Mouse (Mus musculus): ENCODE measurements around the gene Pak4. TPM values are rescaled to one million over a fixed set of nuclear protein-coding genes. Genes with fewer than 3 reads are reported as not detected.

Gene Pak4
- total RNA-seq, 2 experiments from 2014 or later, result 21.6 to 22.1 TPM

DNA sequence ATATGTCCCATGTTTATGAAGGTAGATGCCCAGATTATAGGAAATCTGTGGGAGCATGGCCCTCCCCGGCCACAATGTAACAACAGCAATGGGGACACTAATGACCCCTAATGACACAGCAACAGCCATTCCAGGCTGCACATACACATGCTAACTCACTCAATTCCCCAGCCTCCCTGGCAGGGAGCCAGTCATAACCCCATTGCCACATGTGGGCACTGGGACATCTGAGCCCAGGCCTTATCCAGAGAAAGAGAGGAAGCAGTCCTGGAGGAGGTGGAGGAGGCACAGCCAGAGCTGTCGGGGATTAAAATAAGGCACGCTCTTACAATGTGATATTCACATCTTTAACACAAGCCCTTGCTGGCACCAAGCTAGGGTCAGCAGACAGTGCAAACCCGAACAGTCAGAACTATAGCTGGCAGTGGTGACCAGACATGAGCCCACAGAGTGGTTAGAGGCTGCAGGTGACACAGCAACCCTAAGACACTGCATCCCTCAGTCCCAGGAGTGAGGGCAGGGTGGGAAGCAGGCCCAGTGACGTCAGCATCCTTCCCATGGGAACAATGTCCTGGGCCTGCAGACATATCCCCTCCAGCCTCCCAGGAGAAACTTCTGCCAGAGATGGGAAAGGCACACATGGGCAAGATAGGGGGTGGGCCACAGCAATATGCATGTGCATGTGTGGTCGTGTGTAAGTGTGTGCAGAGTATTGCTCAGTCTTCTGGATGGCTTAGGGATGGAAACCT lies 11.1 kb downstream of the Pak4 start:
- peak; percentile 61 for DNase-seq

DNA sequence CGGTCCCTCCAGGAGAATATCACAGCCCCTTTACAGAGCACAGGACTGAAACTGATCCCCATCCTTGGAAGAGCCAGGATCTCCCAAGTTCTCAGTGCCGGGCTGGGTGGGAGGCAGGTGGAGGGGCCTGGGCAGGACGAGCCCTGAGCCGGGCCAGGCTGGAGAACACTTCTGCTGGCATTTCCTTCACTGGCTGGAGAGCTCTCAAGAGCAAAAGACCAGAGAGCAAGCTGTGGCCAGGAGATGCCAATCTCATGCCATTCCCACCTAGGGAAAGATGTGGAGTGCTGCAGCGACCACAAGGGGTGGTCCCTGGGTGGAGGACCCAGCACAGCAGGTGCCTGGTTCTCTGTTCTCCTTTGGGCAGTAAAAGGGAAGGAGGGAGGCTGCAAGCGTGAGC lies 13.0 kb downstream of the Pak4 start:
- no peak for DNase-seq

DNA sequence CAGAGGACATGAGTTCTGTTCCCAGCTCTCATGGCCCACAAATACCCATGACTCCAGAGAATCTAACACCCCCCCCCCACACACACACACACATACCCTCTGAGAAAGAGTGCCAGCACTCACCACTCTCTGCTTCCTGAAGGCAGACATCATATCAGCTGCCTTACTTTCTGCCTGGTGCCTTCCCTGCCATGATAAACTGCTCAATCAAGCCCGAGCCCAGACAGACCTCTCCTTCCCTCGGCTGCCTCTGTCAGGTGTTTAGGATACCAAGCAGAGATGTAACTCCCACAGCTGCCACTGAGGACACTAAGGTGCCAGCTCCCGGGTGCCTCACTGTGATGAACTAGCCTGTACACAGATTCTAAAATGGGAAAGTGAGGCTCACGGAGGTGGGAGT lies 13.5 kb downstream of the Pak4 start:
- no peak for DNase-seq

DNA sequence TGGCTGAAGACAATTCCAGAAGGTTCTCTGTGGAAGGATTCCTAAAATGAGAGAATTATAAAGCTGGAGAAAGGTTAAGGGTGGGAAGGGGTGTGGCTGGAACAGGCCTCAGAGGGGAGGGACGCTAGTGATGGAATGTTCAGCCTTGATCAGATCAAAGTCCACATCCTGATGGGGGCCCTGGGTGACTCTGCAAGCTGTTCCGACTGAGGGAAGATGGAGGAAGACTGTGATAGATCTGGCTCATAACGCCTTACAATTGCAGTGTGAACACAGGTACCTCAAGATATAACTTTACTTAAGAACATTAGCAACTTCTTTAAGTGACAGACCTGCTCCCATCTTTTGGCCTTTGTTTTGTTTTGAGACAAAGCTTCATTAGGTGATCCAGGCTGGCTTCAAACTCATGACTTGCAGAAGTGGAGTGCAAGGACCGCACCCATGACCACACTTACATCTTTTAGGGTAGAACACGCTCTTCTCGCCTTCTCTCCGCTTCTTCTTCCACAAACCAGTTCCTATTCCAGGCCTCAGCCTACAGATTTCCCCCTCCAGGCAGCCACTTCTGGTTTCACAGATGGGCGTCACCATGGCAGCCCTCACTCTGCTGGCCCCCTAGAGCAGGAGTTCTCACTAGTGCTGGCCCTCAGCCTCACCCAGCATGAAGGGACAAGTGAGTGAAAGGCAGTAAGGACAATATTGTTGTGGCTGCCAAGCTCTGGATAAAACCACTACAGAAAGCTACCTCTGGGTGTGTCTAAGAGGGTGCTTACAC lies 14.2 kb downstream of the Pak4 start:
- DNase-seq, result no peak

DNA sequence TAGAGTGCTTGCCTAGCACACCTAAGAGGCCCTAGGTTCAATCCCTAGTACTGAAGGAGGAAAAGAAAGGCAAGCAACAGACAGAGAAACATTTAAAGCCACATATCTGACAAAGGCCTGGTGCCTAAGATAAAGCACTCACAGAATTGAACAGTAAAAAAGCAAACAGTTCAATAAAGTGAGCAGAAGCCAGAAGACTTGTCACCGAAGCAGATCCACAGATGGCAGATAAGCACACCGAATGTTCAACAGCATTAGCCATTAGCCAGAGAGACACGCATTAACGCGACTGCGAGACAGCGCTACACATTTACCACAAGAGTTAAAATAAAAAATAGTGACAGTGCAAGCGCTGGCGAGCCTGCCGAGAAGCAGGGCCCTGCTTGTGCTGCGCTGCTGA lies 15.1 kb downstream of the Pak4 start:
- no peak for DNase-seq

DNA sequence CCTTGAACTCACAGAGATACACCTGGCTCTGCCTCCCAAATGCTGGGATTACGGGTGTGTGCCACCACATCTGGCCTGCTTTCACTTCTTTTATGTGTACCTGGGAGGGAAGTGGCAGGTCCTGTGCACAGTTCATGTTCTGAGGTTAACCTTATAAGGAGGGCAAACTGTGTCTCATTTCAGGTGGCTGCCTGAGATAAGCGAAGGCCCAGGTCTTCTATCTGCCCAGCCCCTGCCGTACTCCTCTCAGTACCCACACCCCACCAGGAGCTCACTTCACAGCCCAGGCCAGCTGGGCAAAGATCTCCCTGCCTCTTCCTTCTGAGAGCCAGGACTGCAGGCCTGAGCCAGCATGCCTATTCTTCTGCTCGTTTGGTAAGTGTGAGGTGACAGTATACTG lies 16.3 kb downstream of the Pak4 start:
- no peak for DNase-seq

DNA sequence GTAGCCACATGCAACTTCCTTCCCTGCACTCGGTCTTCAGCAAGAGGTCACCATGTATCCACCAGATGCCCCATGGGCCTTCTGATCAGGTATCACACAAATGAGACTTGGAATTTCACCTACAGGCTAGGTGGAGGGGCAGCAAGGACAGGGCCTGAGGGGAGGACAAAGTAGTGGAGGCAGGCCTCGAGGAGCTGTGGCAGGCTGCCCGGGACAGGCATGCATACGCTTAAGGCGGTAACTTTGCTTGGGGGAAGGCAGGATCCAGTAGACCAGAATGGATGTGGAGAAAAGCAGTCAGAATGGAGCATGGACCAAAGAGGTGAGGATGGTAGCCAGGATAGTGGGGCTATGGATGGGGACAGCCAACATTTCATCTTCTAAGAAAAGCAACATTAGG lies 18.2 kb downstream of the Pak4 start:
- DNase-seq, result no peak

DNA sequence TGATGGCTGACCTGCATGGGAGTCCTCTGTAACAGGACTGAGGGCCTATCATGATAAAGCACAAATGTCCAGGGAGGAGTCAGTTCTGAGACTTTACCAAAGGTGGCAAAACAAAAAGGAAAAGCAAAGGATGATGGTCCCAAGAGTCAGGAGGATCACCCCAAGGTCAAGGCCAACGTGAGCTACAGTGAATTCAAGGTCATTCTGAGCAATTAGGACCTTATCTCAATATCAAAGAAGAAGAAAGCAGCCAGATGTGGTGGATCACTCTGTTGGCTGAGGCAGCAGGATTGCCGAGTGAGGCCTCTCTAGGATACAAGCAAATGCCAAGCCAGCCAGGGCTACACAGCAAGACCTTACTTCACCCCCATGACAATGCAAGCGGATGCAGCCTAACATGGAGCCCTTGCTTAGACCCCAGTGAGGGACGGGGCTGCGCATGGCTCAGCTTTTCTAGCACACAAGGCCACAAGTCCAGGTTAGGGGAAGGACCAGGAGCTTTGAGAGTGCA lies 19.4 kb downstream of the Pak4 start:
- DNase-seq, result no peak

DNA sequence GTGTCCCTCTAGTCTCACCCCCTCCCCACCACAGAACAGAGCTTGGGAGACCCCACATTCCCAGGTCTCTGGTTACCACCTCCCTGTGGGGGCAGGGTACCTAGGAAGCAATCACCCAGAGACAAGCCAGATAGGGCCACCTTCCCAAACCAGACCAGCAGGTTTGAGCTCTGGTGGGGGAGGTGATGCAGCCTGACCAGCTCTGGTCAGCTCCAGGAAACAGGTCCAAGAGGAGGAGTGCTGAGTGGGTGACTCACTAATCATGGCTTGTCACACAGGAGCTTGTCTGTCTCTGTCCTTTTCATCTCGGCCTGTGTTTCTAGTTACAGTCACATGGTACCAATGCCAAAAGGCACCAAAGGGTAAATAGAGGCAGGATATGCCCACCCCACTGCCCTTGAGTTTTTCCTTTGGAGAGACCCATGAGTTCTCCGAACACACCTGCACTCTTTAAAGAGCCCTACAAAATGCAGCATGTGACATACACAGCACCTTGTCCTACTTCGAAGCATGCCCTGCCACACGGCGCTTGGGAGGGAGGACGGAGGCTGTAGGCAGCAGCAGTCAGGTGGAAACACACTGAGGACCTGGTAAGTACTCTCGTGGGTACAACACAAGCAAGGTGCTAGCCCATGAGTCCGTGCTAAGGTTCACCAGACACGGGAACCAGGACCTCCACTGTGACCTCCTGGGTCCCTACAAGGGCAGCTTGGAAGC lies 20.0 kb downstream of the Pak4 start:
- no peak for DNase-seq

DNA sequence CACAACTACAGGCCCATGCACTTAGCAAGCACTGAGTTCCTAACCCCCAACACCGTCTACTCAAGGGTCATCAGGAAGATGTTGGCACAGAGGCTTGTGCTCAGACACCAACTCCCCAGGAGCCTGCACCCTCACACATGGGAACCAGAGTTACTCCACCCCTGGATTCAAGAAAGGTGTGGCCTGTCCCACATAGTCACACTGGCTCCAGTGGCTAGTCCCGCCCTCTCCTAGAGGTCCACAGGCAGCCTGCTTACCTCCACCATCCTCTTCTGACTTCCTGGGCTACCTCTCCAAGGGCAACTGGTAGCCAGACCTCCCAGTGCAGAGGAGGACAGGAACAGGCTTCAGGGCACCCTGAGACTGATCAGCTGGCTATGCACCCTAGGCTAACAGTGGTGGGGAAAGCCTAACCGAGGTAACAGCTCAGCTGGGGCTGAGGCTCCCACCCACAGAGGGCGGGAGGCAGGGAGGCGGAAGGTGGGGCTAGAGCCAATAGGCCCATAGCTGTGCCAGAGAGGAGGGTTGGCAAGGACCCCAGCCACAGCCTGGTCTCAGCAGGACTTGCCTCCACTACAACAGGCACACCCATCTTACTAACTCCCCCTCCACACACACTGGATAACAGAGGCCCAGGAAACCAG lies 21.6 kb downstream of the Pak4 start:
- peak; percentile 75 for DNase-seq

DNA sequence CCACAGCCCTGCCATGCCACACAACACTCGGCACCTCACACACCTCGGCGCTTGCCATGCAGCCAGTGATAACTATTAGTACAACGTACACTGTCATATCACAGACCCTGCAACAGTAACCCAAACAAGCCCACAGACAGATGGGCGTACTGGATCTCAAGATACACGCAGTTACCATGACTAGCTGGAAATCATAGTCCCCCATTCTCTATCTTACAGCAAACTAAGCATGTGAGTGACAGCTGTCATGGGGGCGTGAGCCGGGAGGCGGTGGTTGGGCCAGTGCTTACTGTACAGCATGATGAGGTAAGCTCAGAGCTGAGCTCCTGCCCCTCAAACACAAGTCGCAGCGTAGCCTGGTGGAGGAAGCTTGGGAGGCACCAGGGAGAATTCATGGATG lies 22.4 kb downstream of the Pak4 start:
- no peak for DNase-seq

DNA sequence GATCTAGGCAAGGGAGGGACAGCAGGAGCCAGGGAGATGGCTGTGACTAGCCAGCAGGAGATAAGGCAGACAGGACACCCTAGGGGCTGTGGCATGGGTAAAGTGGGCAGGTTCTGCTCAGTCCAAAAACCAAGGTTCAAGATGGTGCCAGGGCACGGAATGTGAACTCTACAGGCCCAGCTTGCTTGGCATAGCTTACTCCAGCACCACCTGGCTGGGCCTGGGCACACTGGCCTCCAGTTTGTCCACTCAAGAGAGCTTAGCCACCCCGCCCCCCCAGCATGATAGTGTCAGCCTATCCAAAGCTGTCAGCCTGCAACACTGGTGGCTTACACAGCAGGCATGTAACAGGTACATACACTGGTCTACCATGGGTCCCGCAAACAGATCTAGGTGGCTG lies 24.7 kb downstream of the Pak4 start:
- DNase-seq, result no peak

DNA sequence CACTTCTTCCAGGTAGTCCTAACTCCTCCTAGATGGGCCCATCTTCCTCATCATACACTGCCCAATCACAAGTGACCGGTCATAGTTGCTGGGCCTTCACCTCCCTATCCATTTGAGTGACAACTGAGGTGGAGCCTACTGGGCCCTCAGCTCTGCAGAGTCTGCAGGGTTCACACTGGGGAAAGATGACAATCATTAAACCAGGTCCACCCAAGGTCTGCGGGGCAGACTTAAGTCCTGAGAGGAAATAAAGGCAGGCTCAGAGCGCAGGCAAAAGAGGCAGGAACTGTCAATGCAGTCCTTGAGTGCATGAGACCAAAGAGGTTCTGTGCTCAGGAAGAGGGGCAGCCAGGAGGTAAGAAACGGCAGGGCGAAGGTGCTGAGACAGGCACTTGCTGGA lies 25.3 kb downstream of the Pak4 start:
- no peak for DNase-seq

DNA sequence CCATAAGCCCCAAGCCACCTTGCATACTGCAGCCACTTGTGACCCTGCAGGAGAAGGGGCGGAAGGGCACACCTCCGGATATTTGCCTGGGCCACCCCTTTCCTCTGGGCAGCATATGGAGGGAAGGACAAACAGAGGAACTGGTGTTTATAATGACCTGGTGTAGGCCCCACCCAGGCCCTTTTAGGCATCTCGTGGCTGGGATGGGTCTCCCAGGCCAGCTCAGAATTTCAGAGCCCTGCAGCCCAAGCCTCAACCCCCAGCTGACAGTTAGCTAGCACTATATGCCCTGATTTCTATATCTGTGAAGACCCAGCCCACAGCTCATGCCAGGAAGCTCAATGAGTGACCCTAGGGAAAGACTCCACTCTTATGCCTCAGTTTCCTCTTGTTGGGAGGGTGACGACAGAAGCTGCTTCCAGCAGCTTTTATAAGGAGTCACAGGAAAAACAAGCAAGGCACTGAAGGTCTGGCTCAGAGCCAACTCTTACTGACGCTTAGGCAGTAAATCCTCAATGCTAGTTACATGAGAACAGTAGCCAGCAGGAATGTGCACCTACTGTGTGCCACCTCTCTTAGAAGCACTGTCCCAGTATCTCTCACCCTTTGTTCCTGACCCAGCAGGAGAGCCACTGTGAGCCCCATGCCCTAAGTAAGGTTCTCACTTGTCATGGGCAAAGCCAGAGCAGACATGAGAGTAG lies 26.9 kb downstream of the Pak4 start:
- DNase-seq, result peak; percentile 32

DNA sequence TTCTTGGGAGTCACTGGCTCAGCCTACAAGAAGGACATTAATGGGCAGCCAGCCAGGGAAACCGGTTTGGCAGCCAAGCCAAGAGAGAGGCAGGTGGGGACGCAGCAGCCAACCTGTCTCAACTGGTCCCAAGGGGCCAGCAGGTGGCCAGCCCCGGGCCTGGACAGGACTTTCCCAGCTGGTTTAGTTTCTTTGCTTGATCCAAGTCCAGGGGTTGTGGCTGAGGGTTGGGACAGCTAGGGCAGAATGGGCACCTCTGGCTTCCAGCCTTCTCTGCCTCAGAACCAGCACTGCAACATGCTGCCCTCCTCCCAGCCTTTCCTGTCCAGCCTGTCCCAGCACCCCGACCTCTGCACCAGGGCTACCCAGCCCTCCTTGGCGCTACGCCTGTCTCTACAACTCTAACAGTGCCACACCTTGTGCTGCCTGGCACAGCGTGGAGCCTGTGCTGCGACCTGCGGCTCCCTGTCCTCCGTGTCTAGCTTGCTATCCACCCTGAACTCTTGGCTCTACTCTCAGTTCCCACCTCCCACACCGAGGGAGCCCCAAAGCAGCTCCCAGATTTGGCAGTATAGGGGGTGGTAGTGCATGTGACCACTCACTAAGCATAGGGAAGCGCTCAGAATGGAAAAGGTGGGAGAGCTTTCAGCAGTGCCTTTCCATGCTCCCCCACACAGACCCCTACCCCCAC lies 27.5 kb downstream of the Pak4 start:
- DNase-seq, result peak; percentile 49

DNA sequence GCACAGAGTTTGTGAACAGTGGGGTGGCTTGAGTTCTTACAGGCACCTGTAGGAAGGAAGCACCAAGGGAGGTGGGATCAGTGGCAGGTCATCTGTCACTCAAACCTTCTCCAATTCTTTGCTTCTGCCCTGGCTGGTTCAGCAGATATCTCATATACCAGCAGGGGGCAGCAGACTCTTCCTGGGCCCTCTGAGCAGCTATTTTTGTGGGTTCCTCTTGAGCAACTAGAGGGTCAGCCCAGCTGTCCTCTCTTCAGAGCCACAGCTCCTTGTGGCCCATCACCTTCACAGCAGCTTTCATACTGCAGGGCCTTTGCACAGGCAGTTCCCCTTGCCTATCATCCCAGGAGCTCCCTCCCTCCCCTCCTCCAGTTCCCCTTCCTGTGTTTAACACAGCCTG lies 29.7 kb downstream of the Pak4 start:
- peak; percentile 78 for DNase-seq

DNA sequence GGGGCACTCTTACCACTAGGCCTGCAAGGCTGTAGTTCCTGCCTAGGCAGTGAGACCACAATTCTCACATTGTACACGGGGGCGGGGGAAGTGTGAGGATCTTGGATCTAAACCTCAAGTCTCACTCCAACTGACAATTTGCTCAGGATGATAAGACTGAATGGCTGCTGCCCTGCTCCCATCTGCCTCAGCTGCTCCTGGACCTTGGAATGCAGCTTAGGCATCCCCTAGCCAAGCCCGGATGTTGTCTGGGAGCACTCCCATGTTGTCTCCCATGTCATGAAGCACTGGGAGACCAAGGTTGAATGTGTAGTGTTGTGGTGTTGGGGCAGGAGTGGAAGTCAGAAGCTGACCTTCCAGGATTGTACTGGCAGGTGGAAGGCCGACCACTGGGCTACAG lies 30.4 kb downstream of the Pak4 start:
- no peak for DNase-seq

DNA sequence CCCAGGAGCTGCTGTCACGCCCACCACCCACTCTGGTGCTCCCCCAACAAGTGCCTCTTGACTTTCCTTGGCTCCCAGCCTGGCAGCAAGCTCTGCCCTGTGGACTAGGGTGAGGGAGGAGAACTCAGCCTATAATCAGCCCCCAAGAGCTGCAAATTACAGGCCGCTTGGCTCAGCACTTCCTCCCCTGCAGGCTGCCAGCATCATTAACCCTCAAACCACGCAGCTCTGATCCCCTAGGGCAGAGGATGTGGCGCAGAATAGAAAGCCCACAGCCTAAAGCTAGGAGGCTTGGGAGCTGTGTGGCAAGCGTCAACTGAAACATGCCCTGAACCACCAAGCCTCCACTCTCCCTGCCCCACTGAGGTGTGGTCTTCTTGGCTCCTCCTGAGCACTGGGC lies 32.6 kb downstream of the Pak4 start:
- DNase-seq, result no peak

DNA sequence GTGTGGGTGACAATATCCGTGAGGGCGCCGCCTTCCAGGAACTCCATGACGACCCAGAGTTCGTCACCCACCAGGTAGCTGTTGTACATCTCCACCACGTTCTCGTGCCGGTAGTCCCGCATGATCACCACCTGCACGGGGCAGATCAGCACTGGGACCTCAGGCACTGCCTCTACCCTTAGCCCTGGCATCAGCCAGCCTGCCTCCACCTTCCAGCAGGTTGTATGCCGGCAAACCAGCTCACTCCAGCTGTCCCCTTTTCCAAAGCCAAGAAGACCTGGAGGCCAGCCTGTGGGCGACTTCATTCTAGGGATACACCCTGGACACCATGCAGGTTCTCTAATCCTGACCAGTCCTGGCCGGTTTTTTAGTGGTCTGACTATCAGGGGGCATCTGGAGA lies 35.0 kb downstream of the Pak4 start:
- DNase-seq, result no peak

DNA sequence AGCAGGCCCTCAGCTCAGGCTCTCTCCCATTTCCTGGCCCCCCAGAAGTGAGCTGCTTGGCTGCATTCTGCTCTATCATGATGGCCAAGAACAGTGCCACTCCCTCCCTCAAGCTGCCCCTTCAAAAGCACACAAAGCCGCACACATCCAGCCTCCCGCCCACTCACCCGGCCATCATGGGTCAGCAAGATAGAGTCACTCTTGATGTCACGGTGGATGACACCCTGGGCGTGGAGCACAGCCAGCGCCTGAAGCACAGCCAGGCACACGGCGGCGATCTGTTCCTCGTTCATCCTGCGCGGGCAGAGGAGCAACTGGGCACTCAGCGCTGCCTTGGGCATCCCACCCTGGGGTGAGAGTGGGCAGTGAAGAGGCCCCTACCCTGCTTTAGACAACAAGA lies 35.6 kb downstream of the Pak4 start:
- no peak for DNase-seq

DNA sequence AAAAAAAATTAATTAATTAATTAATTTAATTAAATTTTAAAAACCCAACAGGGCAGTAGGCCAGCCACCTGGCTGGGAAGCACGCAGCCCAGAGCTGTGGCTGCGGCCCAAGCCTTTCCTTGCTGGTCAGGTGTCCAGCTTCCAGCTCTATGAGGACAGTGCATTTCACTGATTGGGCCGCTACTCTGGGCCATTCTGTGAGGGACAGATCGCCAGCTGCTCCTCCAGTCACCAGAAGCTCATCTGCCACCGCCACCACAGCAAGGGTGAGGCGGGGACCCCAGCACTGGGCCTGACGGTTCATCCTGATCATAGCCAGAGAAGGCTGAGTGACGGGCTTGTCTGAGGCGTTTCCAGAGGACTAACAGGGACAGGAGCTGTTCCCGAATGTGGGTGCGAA lies 36.0 kb downstream of the Pak4 start:
- no peak for DNase-seq

DNA sequence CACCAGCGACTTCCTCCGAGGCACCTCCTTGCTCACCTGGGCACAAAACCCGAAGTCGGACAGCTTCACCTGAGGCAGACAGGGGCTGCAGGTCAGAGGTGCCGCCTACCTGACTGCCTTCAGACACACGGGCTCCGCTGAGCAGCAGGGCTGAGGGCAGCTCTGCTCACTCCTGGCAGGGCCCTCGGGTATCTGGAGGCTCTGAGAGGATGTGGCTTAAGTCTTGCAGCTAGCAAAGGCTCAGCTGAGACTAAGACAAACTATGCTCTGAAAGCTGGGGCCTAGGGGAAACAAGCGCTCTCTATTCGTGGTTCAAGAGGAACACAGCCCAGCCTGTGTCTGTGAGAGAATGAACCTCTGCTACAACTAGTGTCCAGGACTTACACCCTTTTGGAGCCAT lies 37.1 kb downstream of the Pak4 start:
- no peak for DNase-seq

Measured in heart, postnatal 4 days (tissue).